Mouse (Mus musculus): Measurements from ENCODE around the gene Ier5. TPM values are rescaled to one million over a fixed set of nuclear protein-coding genes. Genes with fewer than 3 reads are reported as not detected.

Gene Ier5
- polyA plus RNA-seq, 1 experiment = 18.8 TPM

GRCm38 (mm10) chr1:155052131-155052760 is 47.2 kb downstream of the Ier5 start:
- Histone ChIP-seq H3K27ac (ENCODE audit: control insufficient read depth, insufficient read depth, low read depth, low read length, poor library complexity) (no peak overlapping the region), H3K4me3 (replicated peaks; ENCODE audit: control insufficient read depth, low read depth, low read length) (no peak overlapping the region), H3K4me1 (ENCODE audit: control insufficient read depth, insufficient read depth, low read length) (peaks cover 11% of the 10 kb centered on the region)
- 46% methylated on average over 4 of the region's 4 CpGs for WGBS
- TF ChIP-seq CTCF (IDR thresholded peaks at IDR 0.05; ENCODE audit: control insufficient read depth, insufficient read depth, low read length) (no peak), POLR2A (IDR thresholded peaks at IDR 0.05; ENCODE audit: borderline replicate concordance, control insufficient read depth, low read depth, low read length) (no peak)

- 78% methylated on average over 10 of the region's 10 CpGs for WGBS
- Histone ChIP-seq H3K4me1 (ENCODE audit: control insufficient read depth, insufficient read depth, low read length) (peaks cover 11% of the 10 kb centered on the region), H3K4me3 (replicated peaks; ENCODE audit: control insufficient read depth, low read depth, low read length) (no peak overlapping the region), H3K27ac (ENCODE audit: control insufficient read depth, insufficient read depth, low read depth, low read length, poor library complexity) (no peak overlapping the region; the same call in 1 of the 2 replicates)
- TF ChIP-seq POLR2A (IDR thresholded peaks at IDR 0.05; ENCODE audit: borderline replicate concordance, control insufficient read depth, low read depth, low read length) (no peak), CTCF (IDR thresholded peaks at IDR 0.05; ENCODE audit: control insufficient read depth, insufficient read depth, low read length) (no peak)
These were observed 47.7 kb downstream of the Ier5 start for GRCm38 (mm10) chr1:155051701-155052127.

DNA sequence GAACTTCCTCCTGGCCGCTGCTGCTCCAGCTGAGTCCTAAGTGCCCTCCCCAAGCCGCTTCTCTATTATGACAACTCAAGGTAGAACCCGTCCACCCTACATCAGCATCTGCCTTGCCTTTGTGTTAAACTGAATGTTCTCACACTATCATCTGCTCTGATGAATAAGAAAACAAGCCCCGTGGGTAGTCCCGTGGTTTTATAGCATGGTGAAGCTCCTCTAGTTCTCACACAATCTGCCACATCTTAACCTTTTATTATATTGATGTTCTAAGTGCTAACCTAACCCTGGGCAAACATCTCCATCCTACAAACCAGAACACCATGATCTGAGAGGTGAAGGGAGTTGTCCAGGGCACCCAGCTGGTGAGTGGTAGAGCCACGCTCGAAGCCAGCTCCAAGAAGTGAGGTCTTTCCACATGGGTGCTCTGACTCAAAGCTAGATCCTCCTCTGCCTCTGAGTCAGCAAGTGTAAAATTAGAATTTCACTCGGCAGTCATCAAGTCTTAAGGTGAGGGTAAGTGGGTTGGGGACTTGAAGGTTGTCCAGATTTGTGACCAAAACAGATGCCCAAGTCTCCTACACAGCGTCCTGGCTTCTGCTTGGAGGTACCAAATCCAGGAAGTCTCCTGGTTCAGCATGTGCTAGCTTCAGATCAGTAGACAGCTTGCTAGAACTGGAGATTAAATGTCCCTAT is 48.4 kb downstream of the Ier5 start:
- Histone ChIP-seq H3K27ac (ENCODE audit: control insufficient read depth, insufficient read depth, low read depth, low read length, poor library complexity) (peak overlapping the region; percentile 79), H3K4me3 (replicated peaks; ENCODE audit: control insufficient read depth, low read depth, low read length) (no peak overlapping the region), H3K4me1 (ENCODE audit: control insufficient read depth, insufficient read depth, low read length) (peaks cover 10% of the 10 kb centered on the region)
- WGBS = 19% methylated on average over 9 of the region's 9 CpGs
- TF ChIP-seq CTCF (IDR thresholded peaks at IDR 0.05; ENCODE audit: control insufficient read depth, insufficient read depth, low read length) (no peak), POLR2A (IDR thresholded peaks at IDR 0.05; ENCODE audit: borderline replicate concordance, control insufficient read depth, low read depth, low read length) (no peak)

DNA sequence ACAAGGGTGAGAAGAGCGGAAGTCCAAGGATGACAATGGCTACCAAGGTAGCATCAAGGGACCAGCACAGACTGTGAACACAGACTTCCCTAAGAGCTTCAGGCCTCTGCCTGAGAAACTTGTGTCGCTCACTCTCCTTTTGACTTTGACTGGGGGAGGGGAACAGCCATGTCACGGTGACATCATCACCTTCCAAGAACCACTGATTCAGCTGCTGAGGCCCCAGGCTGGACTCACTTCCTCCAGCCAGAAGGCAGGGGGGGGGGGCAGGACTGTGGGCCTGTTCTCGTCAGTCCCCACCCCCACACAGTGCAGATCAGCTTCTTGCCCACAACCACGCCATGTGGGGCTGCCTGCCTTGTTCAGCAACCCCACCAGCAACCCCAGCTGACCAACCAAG is 49.3 kb downstream of the Ier5 start:
- Histone ChIP-seq H3K4me1 (ENCODE audit: control insufficient read depth, insufficient read depth, low read length) (peaks cover 7% of the 10 kb centered on the region; the same call in 1 of the 2 replicates), H3K4me3 (replicated peaks; ENCODE audit: control insufficient read depth, low read depth, low read length) (peak overlapping the region; percentile 4), H3K27ac (ENCODE audit: control insufficient read depth, insufficient read depth, low read depth, low read length, poor library complexity) (peak overlapping the region; percentile 79)
- 22% methylated on average over 5 of the region's 5 CpGs for WGBS
- TF ChIP-seq POLR2A (IDR thresholded peaks at IDR 0.05; ENCODE audit: borderline replicate concordance, control insufficient read depth, low read depth, low read length) (peak; percentile 33; the same call in 1 of the 2 replicates), CTCF (IDR thresholded peaks at IDR 0.05; ENCODE audit: control insufficient read depth, insufficient read depth, low read length) (no peak)

GRCm38 (mm10) chr1:155048947-155049346 is 50.5 kb downstream of the Ier5 start:
- Histone ChIP-seq H3K4me3 (replicated peaks; ENCODE audit: control insufficient read depth, low read depth, low read length) (no peak overlapping the region), H3K27ac (ENCODE audit: control insufficient read depth, insufficient read depth, low read depth, low read length, poor library complexity) (no peak overlapping the region)

More at GRCm38 (mm10) chr1:155048947-155049346, 50.5 kb downstream of the Ier5 start:
- TF ChIP-seq CTCF (IDR thresholded peaks at IDR 0.05; ENCODE audit: control insufficient read depth, insufficient read depth, low read length) (peak; percentile 99), POLR2A (IDR thresholded peaks at IDR 0.05; ENCODE audit: borderline replicate concordance, control insufficient read depth, low read depth, low read length) (peak; percentile 49; the same call in 1 of the 2 replicates)
- 3% methylated on average over 5 of the region's 5 CpGs for WGBS
- peaks cover 4% of the 10 kb centered on the region; the same call in 1 of the 2 replicates for H3K4me1 ChIP-seq (ENCODE audit: control insufficient read depth, insufficient read depth, low read length)

Other genes with a start within 250 kb of the Ier5 start
- gene Cacna1e, start 215.1 kb downstream of the Ier5 start, polyA plus RNA-seq (2011; ENCODE audit: insufficient read depth, insufficient read length, low replicate concordance, missing spikeins) = 3.9 and 13.6 TPM in 2 replicates
- 0.70 and 1.1 TPM in 2 replicates for gene Mr1, start 47.2 kb upstream of the Ier5 start, polyA plus RNA-seq (2011; ENCODE audit: insufficient read depth, insufficient read length, low replicate concordance, missing spikeins)
- gene Stx6, start 59.1 kb upstream of the Ier5 start, polyA plus RNA-seq (2011; ENCODE audit: insufficient read depth, insufficient read length, low replicate concordance, missing spikeins) = 5.8 and 13.7 TPM in 2 replicates
- 2.5 TPM in 1 of 2 replicates, not detected in the other for gene BC034090, start 144.8 kb upstream of the Ier5 start, polyA plus RNA-seq (2011; ENCODE audit: insufficient read depth, insufficient read length, low replicate concordance, missing spikeins)

Data from bone marrow, adult 2 months (tissue).